Mouse (Mus musculus): ENCODE results near the gene Fcho2. TPM values are rescaled to one million over a fixed set of nuclear protein-coding genes. Genes with fewer than 3 reads are reported as not detected.

Gene Fcho2
- total and polyA plus RNA-seq, 3 experiments: 2.2 to 5.8 TPM; not detected in 1

GRCm38 (mm10) chr13:98715443-98715990 is 99.7 kb downstream of the Fcho2 start:
- Histone ChIP-seq H3K9me3 (replicated peaks; ENCODE audit: insufficient read depth, low read length) (no peaks in the 10 kb centered on the region), H3K36me3 (ENCODE audit: control insufficient read depth in 1 of 2, insufficient read depth in 2 of 2, low read length in 2 of 2) (no peaks in the 10 kb centered on the region), H3K27me3 (ENCODE audit: control insufficient read depth in 1 of 2, insufficient read depth in 2 of 2, low read length in 2 of 2) (no peaks in the 10 kb centered on the region), H3K27ac (ENCODE audit: control insufficient read depth, low read depth, low read length) (no peak overlapping the region), H3K4me1 (ENCODE audit: control insufficient read depth in 1 of 2, insufficient read depth in 2 of 2, low read length in 2 of 2) (no peaks in the 10 kb centered on the region), H3K4me3 (ENCODE audit: control insufficient read depth in 1 of 2, insufficient read depth in 1 of 2, low read depth in 2 of 2, low read length in 2 of 2) (no peak overlapping the region), H3K79me2 (ENCODE audit: control insufficient read depth, insufficient read depth, low read length, poor library complexity) (no peaks in the 10 kb centered on the region), H3K9ac (ENCODE audit: control insufficient read depth, low read depth, low read length, poor library complexity, severe bottlenecking) (no peak overlapping the region)
- no peak for DNase-seq (ENCODE audit: low read depth, low spot score)
- TF ChIP-seq ETS1 (IDR thresholded peaks at IDR 0.05; ENCODE audit: low read depth, low read length) (no peak), CTCF (IDR thresholded peaks at IDR 0.05 in 2 of 3, conservative IDR thresholded peaks at IDR 0.05 in 1 of 3; ENCODE audit: control insufficient read depth in 1 of 3, insufficient read depth in 1 of 3, low read depth in 2 of 3, low read length in 3 of 3, poor library complexity in 1 of 3, severe bottlenecking in 1 of 3) (no peak), ELF1 (IDR thresholded peaks at IDR 0.05; ENCODE audit: low read depth, low read length) (no peak), CHD1 (IDR thresholded peaks at IDR 0.05; ENCODE audit: low read depth, low read length) (no peak), MXI1 (IDR thresholded peaks at IDR 0.05; ENCODE audit: low read depth, low read length) (no peak), E2F4 (IDR thresholded peaks at IDR 0.05; ENCODE audit: borderline replicate concordance, low read depth, low read length) (no peak), ZNF384 (IDR thresholded peaks at IDR 0.05; ENCODE audit: low read depth, low read length) (no peak), POLR2AphosphoS5 (IDR thresholded peaks at IDR 0.05; ENCODE audit: borderline replicate concordance, low read depth, low read length) (no peak)

- Histone ChIP-seq H3K4me1 (ENCODE audit: control insufficient read depth in 1 of 2, insufficient read depth in 2 of 2, low read length in 2 of 2) (no peaks in the 10 kb centered on the region), H3K27me3 (ENCODE audit: control insufficient read depth in 1 of 2, insufficient read depth in 2 of 2, low read length in 2 of 2) (no peaks in the 10 kb centered on the region), H3K9ac (ENCODE audit: control insufficient read depth, low read depth, low read length, poor library complexity, severe bottlenecking) (no peak overlapping the region), H3K79me2 (ENCODE audit: control insufficient read depth, insufficient read depth, low read length, poor library complexity) (no peaks in the 10 kb centered on the region), H3K36me3 (ENCODE audit: control insufficient read depth in 1 of 2, insufficient read depth in 2 of 2, low read length in 2 of 2) (no peaks in the 10 kb centered on the region), H3K9me3 (replicated peaks; ENCODE audit: insufficient read depth, low read length) (no peaks in the 10 kb centered on the region), H3K27ac (ENCODE audit: control insufficient read depth, low read depth, low read length) (no peak overlapping the region), H3K4me3 (ENCODE audit: control insufficient read depth in 1 of 2, insufficient read depth in 1 of 2, low read depth in 2 of 2, low read length in 2 of 2) (no peak overlapping the region)
- TF ChIP-seq TCF12 (IDR thresholded peaks at IDR 0.05; ENCODE audit: low read depth, low read length) (no peak), TAL1 (IDR thresholded peaks at IDR 0.05; ENCODE audit: low read length) (no peak), TBP (IDR thresholded peaks at IDR 0.05; ENCODE audit: low read depth, low read length) (no peak), GABPA (IDR thresholded peaks at IDR 0.05; ENCODE audit: low read depth, low read length) (no peak), ZMIZ1 (IDR thresholded peaks at IDR 0.05; ENCODE audit: low read depth, low read length) (no peak), NELFE (IDR thresholded peaks at IDR 0.05; ENCODE audit: low read depth, low read length) (no peak), EP300 (IDR thresholded peaks at IDR 0.05; ENCODE audit: low read depth in 1 of 2, low read length in 2 of 2) (no peak), CTCF (IDR thresholded peaks at IDR 0.05 in 2 of 3, conservative IDR thresholded peaks at IDR 0.05 in 1 of 3; ENCODE audit: control insufficient read depth in 1 of 3, insufficient read depth in 1 of 3, low read depth in 2 of 3, low read length in 3 of 3, poor library complexity in 1 of 3, severe bottlenecking in 1 of 3) (no peak)
- DNase-seq (ENCODE audit: low read depth, low spot score): no peak
Measured at GRCm38 (mm10) chr13:98710655-98711054, 104.6 kb downstream of the Fcho2 start.
